Mouse (Mus musculus) gonadal fat pad, adult 2 months (tissue): ENCODE results near the gene 9330182O14Rik. TPM values are rescaled to one million over a fixed set of nuclear protein-coding genes. Genes with fewer than 3 reads are reported as not detected.

Source experiments
- DNase-seq: peaks from one replicate; pipeline ENCODE4 v3.0.0-alpha.2; 2012; ENCODE audit warnings: low read depth
- polyA plus RNA-seq: library from polyadenylated mRNA; depleted of rRNA; stranded (reverse); fragments of >200 nt; gene quantifications from 2 replicates; pipeline ENCODE4 v1.2.3, GENCODE M21; 2012; rRNA removed

9330182O14Rik gene
- not detected in 2 replicates for polyA plus RNA-seq

- DNase-seq, result no peak
These were observed at the start of gene 9330182O14Rik for GRCm38 (mm10) chr15:40134152-40134792. Gene 9330182O14Rik (plus strand): TSS chr15:40134365.

- no peak for DNase-seq
These were observed 30.9 kb upstream of the 9330182O14Rik start for GRCm38 (mm10) chr15:40103304-40103703.

GRCm38 (mm10) chr15:40105712-40106111 lies 28.5 kb upstream of the 9330182O14Rik start:
- DNase-seq, result no peak

GRCm38 (mm10) chr15:40113888-40114576 lies 20.1 kb upstream of the 9330182O14Rik start:
- DNase-seq, result no peak

GRCm38 (mm10) chr15:40114600-40115271 lies 19.4 kb upstream of the 9330182O14Rik start:
- DNase-seq, result no peak

- no peak for DNase-seq
These were observed 17.8 kb upstream of the 9330182O14Rik start for GRCm38 (mm10) chr15:40116396-40116795.

- DNase-seq, result no peak
These were observed 9.8 kb upstream of the 9330182O14Rik start for GRCm38 (mm10) chr15:40124211-40124953.

- no peak for DNase-seq
These were observed 4.7 kb upstream of the 9330182O14Rik start for GRCm38 (mm10) chr15:40129496-40129895.

- no peak for DNase-seq
These were observed 3.2 kb upstream of the 9330182O14Rik start for GRCm38 (mm10) chr15:40130880-40131478.

- no peak for DNase-seq
These were observed 1.8 kb upstream of the 9330182O14Rik start for GRCm38 (mm10) chr15:40132408-40132807.

GRCm38 (mm10) chr15:40144221-40144620 lies 10.1 kb downstream of the 9330182O14Rik start:
- DNase-seq, result no peak

- DNase-seq, result no peak
These were observed 23.5 kb downstream of the 9330182O14Rik start for GRCm38 (mm10) chr15:40157683-40158082.

- DNase-seq, result no peak
These were observed 32.6 kb downstream of the 9330182O14Rik start for GRCm38 (mm10) chr15:40166560-40167275.

- DNase-seq, result no peak
These were observed 33.3 kb downstream of the 9330182O14Rik start for GRCm38 (mm10) chr15:40167276-40168139.

- no peak for DNase-seq
These were observed 34.0 kb downstream of the 9330182O14Rik start for GRCm38 (mm10) chr15:40168140-40168688.

- no peak for DNase-seq
These were observed 34.9 kb downstream of the 9330182O14Rik start for GRCm38 (mm10) chr15:40169061-40169460.

GRCm38 (mm10) chr15:40169705-40170104 lies 35.5 kb downstream of the 9330182O14Rik start:
- no peak for DNase-seq

- no peak for DNase-seq
These were observed 45.3 kb downstream of the 9330182O14Rik start for GRCm38 (mm10) chr15:40179423-40179822.

- no peak for DNase-seq
These were observed 52.9 kb downstream of the 9330182O14Rik start for GRCm38 (mm10) chr15:40187017-40187416.
